Mouse (Mus musculus): ENCODE results near the gene Neu2. TPM values are rescaled to one million over a fixed set of nuclear protein-coding genes. Genes with fewer than 3 reads are reported as not detected.
A peak's percentile ranks its signal among the peaks of the same experiment; 100 is the strongest.
"Not testable (repeated sequence)": the region's sequence is repeated elsewhere in the genome, so short reads cannot be mapped to it uniquely, and the experiment has no call there.

The Neu2 gene
- total RNA-seq (2021): not detected in 2 replicates
- long read RNA-seq, experiment 1, partial matches to known transcripts: 0 of 2 reads
- long read RNA-seq, experiment 1, other reads (novel, unspliced or antisense): 1 of 2 reads
- long read RNA-seq, experiment 2, partial matches to known transcripts: 0 of 1 reads
- long read RNA-seq, experiment 2, other reads (novel, unspliced or antisense): 0 of 1 reads

GRCm38 (mm10) chr1:87509561-87510165 is at the start of gene Neu2:
TSS of gene Neu2 (plus strand) at chr1:87509889.
- DNase-seq: peak; percentile 30

DNA sequence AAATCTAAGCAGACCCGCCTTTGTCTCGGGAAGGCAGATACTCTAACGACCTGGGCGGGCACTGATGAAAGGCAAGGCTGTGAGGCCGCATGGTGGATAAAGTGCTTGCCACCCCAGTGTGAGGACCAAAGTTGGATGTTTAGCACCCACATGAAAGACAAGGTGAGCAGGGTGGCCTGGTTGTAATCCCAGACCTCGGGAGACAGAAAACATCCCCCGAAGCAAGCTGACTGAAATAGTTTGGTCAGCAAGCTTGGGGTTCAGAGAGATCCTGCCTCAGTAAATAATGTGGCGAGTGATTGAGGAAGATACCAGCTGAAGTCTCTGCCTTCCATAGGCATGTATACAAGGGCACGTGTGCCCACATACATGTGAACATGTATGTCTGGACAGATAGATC is 42.2 kb upstream of the Neu2 start:
- DNase-seq: no peak

- no peak for DNase-seq
Measured at GRCm38 (mm10) chr1:87468321-87468720, 41.4 kb upstream of the Neu2 start.

DNA sequence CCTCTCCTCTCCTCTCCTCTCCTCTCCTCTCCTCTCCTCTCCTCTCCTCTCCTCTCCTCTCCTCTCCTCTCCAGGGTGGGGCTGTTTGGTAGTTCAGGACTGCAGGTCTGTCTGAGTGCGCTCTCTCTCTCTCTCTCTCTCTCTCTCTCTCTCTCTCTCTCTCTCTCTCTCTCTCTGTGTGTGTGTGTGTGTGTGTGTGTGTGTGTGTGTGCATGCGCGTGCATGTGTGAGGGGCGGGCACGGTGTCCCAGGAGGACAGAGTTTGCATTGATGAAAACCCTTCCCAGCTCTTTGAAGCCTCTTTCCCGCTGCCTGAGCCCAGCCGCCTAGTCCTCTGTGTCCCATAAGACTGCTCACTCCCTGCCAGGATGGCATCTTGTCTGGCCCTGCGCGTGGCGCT is 39.7 kb upstream of the Neu2 start, which contains the start of gene Snorc:
TSS of gene Snorc (plus strand) at position 301 of the 400 bp plus-strand sequence.
- not testable (repeated sequence) for DNase-seq

DNA sequence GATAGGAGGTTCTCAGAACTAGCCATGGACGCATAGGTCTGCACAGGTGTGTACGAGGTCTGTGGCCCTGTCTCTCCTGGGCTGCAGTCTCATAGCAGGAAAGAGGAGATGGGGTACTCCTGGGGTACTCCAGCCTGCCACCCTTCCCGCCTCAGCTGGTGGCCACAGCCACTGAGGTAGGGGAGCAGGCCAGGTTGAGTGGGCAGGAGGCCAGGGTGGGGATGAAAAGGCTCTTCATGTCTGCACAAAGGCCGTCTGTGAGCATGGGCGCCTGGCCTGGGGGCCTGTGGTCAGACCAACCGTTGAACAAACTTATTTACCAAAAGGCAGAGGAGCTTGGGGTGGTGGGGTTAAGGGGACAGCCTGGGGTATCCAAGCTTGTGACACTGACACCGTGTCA is 37.8 kb upstream of the Neu2 start:
- no peak for DNase-seq

GRCm38 (mm10) chr1:87472576-87472975 is 37.1 kb upstream of the Neu2 start:
- no peak for DNase-seq

GRCm38 (mm10) chr1:87475076-87475895 is 34.4 kb upstream of the Neu2 start:
- no peak for DNase-seq

GRCm38 (mm10) chr1:87482546-87482945 is 27.1 kb upstream of the Neu2 start:
- DNase-seq: no peak

DNA sequence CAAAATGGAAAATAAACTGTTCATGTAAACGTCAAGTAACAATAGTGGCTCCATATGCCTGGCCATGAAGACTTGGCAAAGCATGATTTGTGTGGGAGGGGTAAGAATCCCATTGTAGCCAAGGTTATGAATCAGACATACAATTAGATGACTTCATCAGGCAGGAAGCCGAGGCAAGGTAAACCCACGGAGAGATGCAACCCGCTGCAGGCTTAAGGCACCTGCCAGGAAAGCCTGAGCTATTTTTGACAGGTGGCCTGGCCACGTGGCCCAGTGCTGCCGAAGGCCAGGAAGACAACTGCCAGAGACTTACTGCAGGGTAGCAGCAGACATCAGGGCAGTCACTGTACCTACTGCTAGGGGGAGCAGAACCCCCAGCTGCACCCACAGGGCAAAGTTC is 23.3 kb upstream of the Neu2 start:
- DNase-seq: no peak

- DNase-seq: no peak
Measured at GRCm38 (mm10) chr1:87492285-87492684, 17.4 kb upstream of the Neu2 start.

- DNase-seq: no peak
Measured at GRCm38 (mm10) chr1:87493542-87493941, 16.1 kb upstream of the Neu2 start.

- no peak for DNase-seq
Measured at GRCm38 (mm10) chr1:87505524-87505923, 4.2 kb upstream of the Neu2 start.

DNA sequence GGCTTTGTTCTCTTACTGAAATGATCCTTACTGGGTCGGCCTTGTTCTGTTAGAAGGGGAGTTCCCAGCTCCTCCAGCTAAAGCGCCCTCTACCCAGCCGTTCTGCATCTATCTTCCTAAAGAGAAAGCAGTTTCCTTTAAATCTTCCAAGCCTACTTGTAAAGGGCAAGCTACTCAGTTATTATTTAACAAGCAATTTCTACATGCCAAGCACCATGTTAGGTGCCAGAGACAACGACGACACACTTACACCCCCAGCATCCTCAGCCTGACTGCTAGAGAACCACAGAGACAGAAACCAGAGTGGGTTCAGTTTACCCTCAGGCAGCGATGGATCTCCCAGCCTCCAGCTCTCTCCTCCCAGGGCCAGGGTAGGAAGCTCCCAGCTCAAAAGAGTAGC is 1.8 kb upstream of the Neu2 start:
- no peak for DNase-seq

GRCm38 (mm10) chr1:87508591-87509560 is 813 bp upstream of the Neu2 start:
- DNase-seq: no peak

DNA sequence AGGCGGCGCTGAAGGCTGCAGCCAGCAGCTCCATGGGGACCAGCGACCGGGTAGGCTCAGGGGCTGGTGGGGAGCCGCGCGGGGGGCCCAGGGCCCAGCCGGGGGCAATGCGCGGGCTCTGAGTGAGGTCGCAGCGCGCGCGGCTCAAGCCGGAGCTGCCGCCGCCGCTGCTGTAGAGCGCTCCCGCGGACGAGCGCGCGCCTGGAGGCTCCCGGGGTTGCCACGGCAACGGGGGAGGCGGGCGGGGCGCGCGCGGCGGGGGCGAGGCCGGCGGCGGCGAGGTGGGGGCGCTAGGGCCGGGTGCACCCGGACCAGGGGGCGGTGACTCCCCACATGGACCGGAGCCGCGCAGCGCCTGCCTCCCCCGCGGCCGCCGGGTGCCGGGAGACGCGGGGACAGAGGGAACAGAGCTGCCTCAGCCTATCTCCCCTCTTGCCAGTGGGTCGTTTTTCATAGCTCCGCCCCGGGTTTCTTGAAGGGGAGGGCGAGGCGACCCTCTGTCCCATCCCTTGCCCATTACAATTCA is 540 bp downstream of the Neu2 start:
- peak; percentile 76 for DNase-seq

DNA sequence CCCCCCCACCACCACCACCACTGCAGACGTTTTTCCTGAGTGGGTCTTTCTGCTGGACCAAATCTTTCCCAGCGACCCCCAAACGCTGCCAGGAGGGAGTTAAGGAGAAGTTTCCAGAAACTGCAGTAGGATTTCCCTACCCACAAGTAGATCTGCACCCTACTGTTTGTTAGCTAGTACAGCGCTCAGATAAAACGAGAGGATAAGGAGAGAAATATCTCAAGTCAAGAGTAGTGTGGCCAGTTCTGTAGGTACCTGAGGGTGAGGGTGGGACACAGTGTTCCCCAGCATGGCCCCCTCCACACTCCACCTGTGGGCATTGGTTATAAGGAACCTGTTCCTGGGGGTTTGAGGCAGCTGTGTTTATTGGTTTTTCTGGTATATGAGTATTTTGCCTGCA is 1.2 kb downstream of the Neu2 start:
- DNase-seq: no peak

GRCm38 (mm10) chr1:87520467-87520866 is 10.8 kb downstream of the Neu2 start:
- DNase-seq: no peak

GRCm38 (mm10) chr1:87521523-87521922 is 11.8 kb downstream of the Neu2 start:
- DNase-seq: peak; percentile 15

GRCm38 (mm10) chr1:87525041-87525440 is 15.4 kb downstream of the Neu2 start:
- DNase-seq: no peak

DNA sequence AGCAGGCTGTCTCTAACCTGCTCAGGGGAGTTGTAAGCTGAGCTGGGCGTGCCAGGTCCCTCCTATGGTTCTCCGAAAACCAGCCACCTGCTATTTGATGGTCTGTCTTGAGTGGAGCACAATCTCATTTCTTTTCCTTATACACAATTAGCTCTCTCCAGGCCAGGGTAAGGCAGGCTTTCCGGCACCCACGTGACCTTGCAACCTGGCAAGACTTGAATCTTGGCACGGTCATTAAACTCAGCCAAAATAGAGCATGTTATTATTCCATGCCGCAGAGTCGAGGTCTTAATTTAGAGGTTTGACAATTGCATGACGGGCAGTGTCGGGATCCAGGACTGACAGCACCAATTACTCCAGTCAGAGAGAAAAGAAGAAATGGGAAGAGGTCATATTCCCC is 17.5 kb downstream of the Neu2 start:
- DNase-seq: no peak

DNA sequence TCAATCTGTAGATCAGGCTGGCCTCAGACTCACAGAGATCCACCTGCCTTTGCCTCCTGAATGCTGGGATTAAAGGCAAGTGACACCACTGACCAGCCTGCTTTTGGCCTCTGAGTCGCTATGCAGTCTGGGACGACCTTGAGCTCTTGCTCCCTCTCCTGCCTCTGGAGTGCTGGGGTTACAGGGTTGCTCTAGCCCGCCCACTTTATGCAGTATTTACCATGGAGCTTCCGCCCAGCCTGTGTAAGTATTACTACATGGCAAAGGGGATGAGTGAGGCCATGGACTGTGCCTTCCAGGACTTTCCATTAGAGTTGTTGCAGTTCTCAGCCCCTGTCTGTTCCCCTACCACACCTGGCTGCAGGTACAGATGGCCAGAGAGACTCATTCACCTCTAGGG is 22.7 kb downstream of the Neu2 start:
- no peak for DNase-seq

DNA sequence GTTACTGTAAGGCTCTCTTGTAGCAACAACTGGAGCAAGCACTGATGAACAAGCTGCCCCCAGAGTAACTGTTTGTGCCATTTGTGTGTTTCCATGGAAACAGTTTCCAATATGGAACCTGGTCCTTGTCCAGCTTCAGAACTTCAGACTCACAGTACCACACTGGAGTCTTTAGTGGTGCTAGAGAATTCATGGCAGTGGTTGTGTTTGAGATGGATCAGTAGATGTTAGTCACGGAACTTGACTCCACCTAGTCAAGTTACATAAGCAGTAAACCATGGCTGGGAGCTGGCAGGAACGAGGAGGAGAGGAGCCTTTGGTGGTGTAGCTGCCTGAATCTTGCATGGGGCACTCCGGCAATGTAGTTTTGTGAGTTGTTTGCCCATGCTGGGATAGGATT is 24.4 kb downstream of the Neu2 start:
- no peak for DNase-seq

All from adrenal gland, postnatal 14 days (tissue).